Mouse (Mus musculus): ENCODE results near the gene Anxa6. TPM values are rescaled to one million over a fixed set of nuclear protein-coding genes. Genes with fewer than 3 reads are reported as not detected.
A peak's percentile ranks its signal among the peaks of the same experiment; 100 is the strongest.

Anxa6 gene
- polyA plus RNA-seq, 1 experiment from 2014 or later: 428 TPM

- no peak overlapping the region for H3K9ac ChIP-seq
- peaks cover 25% of the 10 kb centered on the region for H3K4me1 ChIP-seq
- H3K9me3 ChIP-seq: no peaks in the 10 kb centered on the region
- peaks cover 77% of the 10 kb centered on the region for H3K36me3 ChIP-seq
- WGBS: 71% methylated on average over 3 of the region's 3 CpGs
- H3K27ac ChIP-seq: no peak overlapping the region
- H3K27me3 ChIP-seq: no peaks in the 10 kb centered on the region
- ATAC-seq (ENCODE audit: borderline replicate concordance, extremely low read depth, low FRiP score, low TSS enrichment): no peak
- H3K4me2 ChIP-seq: no peak overlapping the region
- no peak overlapping the region for H3K4me3 ChIP-seq
These were observed 18.0 kb downstream of the Anxa6 start for GRCm38 (mm10) chr11:55015264-55015663.

- Histone ChIP-seq H3K27ac (no peak overlapping the region), H3K4me1 (peaks cover 15% of the 10 kb centered on the region), H3K4me3 (no peak overlapping the region), H3K9me3 (no peaks in the 10 kb centered on the region), H3K4me2 (no peak overlapping the region), H3K9ac (no peak overlapping the region), H3K36me3 (peaks cover 79% of the 10 kb centered on the region), H3K27me3 (no peaks in the 10 kb centered on the region)
- WGBS: 74% methylated on average over 6 of the region's 6 CpGs
- ATAC-seq (ENCODE audit: borderline replicate concordance, extremely low read depth, low FRiP score, low TSS enrichment): no peak
These were observed 19.4 kb downstream of the Anxa6 start for GRCm38 (mm10) chr11:55013802-55014201.

- no peaks in the 10 kb centered on the region for H3K27me3 ChIP-seq
- no peak overlapping the region for H3K4me2 ChIP-seq
- H3K27ac ChIP-seq: no peak overlapping the region
- H3K4me1 ChIP-seq: peaks cover 15% of the 10 kb centered on the region
- WGBS: 66% methylated on average over 5 of the region's 5 CpGs
- H3K36me3 ChIP-seq: peaks cover 79% of the 10 kb centered on the region
- no peak overlapping the region for H3K4me3 ChIP-seq
- no peaks in the 10 kb centered on the region for H3K9me3 ChIP-seq
- ATAC-seq (ENCODE audit: borderline replicate concordance, extremely low read depth, low FRiP score, low TSS enrichment): peak; percentile 67; the same call in 1 of the 2 replicates
- H3K9ac ChIP-seq: no peak overlapping the region
These were observed 20.4 kb downstream of the Anxa6 start for GRCm38 (mm10) chr11:55012551-55013521.

DNA sequence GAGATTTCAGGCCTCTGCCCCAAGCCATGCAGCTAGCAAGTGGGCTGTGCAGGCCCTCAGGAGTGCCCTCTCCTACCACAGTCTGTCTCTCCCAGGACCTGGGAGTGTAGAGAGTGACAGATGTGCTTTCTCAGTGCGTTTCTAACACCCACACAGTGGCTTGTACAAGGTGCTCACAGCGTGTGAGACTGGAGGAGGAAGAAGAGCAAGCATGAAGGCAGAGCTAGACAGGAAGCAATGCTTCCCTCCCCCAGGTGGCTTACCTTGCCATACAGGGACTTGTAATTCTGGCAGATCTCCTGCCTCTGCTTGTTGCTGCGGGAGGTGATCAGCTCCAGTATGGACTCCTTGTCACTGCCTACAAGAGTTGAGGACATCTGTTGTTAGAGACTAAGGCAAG lies 21.8 kb downstream of the Anxa6 start:
- H3K4me3 ChIP-seq: no peak overlapping the region
- no peak for ATAC-seq (ENCODE audit: borderline replicate concordance, extremely low read depth, low FRiP score, low TSS enrichment)
- H3K36me3 ChIP-seq: peaks cover 90% of the 10 kb centered on the region
- H3K9ac ChIP-seq: no peak overlapping the region
- peaks cover 13% of the 10 kb centered on the region for H3K4me1 ChIP-seq
- no peaks in the 10 kb centered on the region for H3K9me3 ChIP-seq
- WGBS: 80% methylated on average over 3 of the region's 3 CpGs
- no peaks in the 10 kb centered on the region for H3K27me3 ChIP-seq
- H3K4me2 ChIP-seq: no peak overlapping the region
- no peak overlapping the region for H3K27ac ChIP-seq

DNA sequence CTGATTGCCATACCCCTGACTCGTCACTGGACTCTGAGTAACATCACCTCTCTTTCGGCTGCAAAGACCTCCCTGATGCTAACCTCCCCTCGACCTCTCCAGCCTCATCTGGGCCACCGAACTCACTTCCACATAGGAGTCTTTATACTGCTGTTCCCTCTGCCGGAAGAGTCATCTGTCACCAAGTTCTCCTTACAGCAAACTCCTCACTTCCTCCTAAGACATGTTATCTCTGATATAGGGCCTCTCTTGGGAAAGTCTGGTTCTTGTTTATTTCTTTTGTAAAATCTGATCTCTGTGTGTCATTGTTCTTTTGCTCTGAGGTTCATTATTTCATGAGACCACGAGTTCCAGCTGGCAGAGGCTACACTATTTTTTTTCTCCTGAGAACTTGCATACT lies 25.0 kb downstream of the Anxa6 start:
- H3K4me3 ChIP-seq: no peak overlapping the region
- H3K9me3 ChIP-seq: no peaks in the 10 kb centered on the region
- no peak overlapping the region for H3K4me2 ChIP-seq
- H3K36me3 ChIP-seq: peaks cover 99% of the 10 kb centered on the region
- H3K27me3 ChIP-seq: no peaks in the 10 kb centered on the region
- H3K9ac ChIP-seq: no peak overlapping the region
- no peak for ATAC-seq (ENCODE audit: borderline replicate concordance, extremely low read depth, low FRiP score, low TSS enrichment)
- H3K27ac ChIP-seq: no peak overlapping the region
- peaks cover 3% of the 10 kb centered on the region; the same call in 1 of the 2 replicates for H3K4me1 ChIP-seq
- WGBS: 49% methylated on average over 6 of the region's 6 CpGs

DNA sequence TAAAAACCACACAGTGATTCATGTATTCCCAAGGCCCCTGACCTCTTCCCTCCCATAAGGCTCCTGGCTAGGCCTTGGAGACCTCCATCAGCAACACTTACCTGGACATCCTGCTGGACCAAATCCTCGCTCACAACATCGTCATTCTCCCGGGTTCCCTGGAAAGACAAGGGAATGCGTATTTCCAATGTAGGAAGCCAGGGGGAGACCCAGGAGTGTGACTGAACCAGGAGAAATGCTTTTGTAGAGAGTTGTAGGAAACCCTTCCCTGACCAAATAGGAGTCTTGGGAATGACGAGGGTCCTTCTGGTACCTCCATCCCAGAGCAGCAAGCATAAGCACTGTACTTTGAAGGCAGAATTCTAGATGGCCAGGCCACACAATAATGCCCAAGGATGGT lies 27.6 kb downstream of the Anxa6 start:
- no peak overlapping the region for H3K4me3 ChIP-seq
- no peak for ATAC-seq (ENCODE audit: borderline replicate concordance, extremely low read depth, low FRiP score, low TSS enrichment)
- H3K9ac ChIP-seq: no peak overlapping the region
- no peak overlapping the region for H3K4me2 ChIP-seq
- H3K4me1 ChIP-seq: no peaks in the 10 kb centered on the region
- H3K27ac ChIP-seq: no peak overlapping the region
- WGBS: 76% methylated on average over 5 of the region's 5 CpGs
- peaks cover 8% of the 10 kb centered on the region; the same call in 1 of the 2 replicates for H3K9me3 ChIP-seq
- peaks cover 96% of the 10 kb centered on the region for H3K36me3 ChIP-seq
- H3K27me3 ChIP-seq: no peaks in the 10 kb centered on the region

DNA sequence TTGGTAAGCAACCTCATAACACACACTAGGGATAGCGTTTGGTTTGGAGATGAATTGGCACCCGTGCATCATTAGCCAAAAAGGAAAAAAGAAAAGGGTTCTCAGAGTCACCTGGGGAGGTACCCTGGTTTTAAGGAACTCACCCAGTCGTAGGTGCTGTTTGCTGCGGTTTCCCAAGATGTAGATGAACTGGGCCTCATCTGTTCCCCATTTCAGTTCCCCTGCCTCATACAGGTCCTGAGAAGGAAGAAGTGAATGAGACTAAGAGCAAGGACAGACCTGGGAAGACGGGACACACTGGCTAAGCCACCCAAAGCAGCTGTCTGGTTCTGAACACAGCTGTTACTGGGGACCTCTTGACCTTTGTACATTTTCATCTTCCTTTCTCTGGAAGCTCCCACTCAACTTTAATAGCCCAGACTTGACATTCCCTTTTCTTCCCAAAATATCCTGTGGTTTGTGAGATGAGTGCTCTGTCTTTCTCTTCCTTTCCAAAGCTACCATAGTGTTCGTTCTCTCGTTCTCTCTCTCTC lies 28.2 kb downstream of the Anxa6 start:
- no peak for ATAC-seq (ENCODE audit: borderline replicate concordance, extremely low read depth, low FRiP score, low TSS enrichment)
- 75% methylated on average over 7 of the region's 7 CpGs for WGBS

GRCm38 (mm10) chr11:54998708-54999107 lies 34.5 kb downstream of the Anxa6 start:
- H3K27me3 ChIP-seq: no peaks in the 10 kb centered on the region
- ATAC-seq (ENCODE audit: borderline replicate concordance, extremely low read depth, low FRiP score, low TSS enrichment): no peak
- no peaks in the 10 kb centered on the region for H3K4me1 ChIP-seq
- 50% methylated on average over 2 of the region's 2 CpGs for WGBS
- H3K27ac ChIP-seq: no peak overlapping the region
- H3K9me3 ChIP-seq: peaks cover 9% of the 10 kb centered on the region; the same call in 1 of the 2 replicates
- no peak overlapping the region for H3K4me2 ChIP-seq
- peaks cover 87% of the 10 kb centered on the region for H3K36me3 ChIP-seq
- H3K9ac ChIP-seq: no peak overlapping the region
- H3K4me3 ChIP-seq: no peak overlapping the region

More for the DNA sequence above, 28.2 kb downstream of the Anxa6 start:
- Histone ChIP-seq H3K27ac (no peak overlapping the region), H3K9ac (no peak overlapping the region), H3K4me3 (no peak overlapping the region), H3K27me3 (no peaks in the 10 kb centered on the region), H3K4me1 (no peaks in the 10 kb centered on the region), H3K9me3 (peaks cover 9% of the 10 kb centered on the region; the same call in 1 of the 2 replicates), H3K4me2 (no peak overlapping the region), H3K36me3 (peaks cover 96% of the 10 kb centered on the region)

GRCm38 (mm10) chr11:54998284-54998683 lies 35.0 kb downstream of the Anxa6 start:
- H3K4me2 ChIP-seq: no peak overlapping the region
- no peaks in the 10 kb centered on the region for H3K4me1 ChIP-seq
- ATAC-seq (ENCODE audit: borderline replicate concordance, extremely low read depth, low FRiP score, low TSS enrichment): no peak
- H3K4me3 ChIP-seq: no peak overlapping the region
- peaks cover 87% of the 10 kb centered on the region for H3K36me3 ChIP-seq
- no peaks in the 10 kb centered on the region for H3K27me3 ChIP-seq
- no peak overlapping the region for H3K27ac ChIP-seq
- WGBS: 8% methylated on average over 12 of the region's 12 CpGs
- H3K9ac ChIP-seq: no peak overlapping the region
- peaks cover 9% of the 10 kb centered on the region; the same call in 1 of the 2 replicates for H3K9me3 ChIP-seq

- no peak for ATAC-seq (ENCODE audit: borderline replicate concordance, extremely low read depth, low FRiP score, low TSS enrichment)
- WGBS: 67% methylated on average over 7 of the region's 7 CpGs
- H3K9me3 ChIP-seq: peaks cover 5% of the 10 kb centered on the region; the same call in 1 of the 2 replicates
- H3K27me3 ChIP-seq: no peaks in the 10 kb centered on the region
- H3K36me3 ChIP-seq: peaks cover 88% of the 10 kb centered on the region
- no peak overlapping the region for H3K4me3 ChIP-seq
- no peak overlapping the region for H3K9ac ChIP-seq
- no peak overlapping the region for H3K4me2 ChIP-seq
- H3K27ac ChIP-seq: no peak overlapping the region
- H3K4me1 ChIP-seq: no peaks in the 10 kb centered on the region
These were observed 37.1 kb downstream of the Anxa6 start for GRCm38 (mm10) chr11:54996176-54996575.

DNA sequence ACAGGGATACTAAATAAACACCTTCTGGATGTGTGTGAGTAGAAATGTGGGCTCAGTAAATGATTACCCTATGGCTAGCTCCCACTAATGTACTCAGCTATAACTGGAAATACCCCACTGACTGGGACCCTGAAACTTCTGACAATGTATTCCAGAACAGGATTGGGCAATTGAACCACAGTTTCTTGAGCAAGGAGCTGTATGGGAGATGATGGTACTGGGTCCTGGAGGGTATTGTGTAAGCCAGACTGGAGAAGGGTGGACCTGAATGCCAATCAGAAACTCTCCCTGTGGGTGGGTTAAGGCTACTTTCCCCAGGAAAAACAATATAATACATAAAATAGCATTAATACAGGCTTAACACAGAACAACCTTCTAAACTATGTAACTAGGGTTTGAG lies 43.3 kb downstream of the Anxa6 start:
- no peak overlapping the region for H3K27ac ChIP-seq
- H3K9me3 ChIP-seq: no peaks in the 10 kb centered on the region
- ATAC-seq (ENCODE audit: borderline replicate concordance, extremely low read depth, low FRiP score, low TSS enrichment): no peak
- peaks cover 95% of the 10 kb centered on the region for H3K36me3 ChIP-seq
- no peaks in the 10 kb centered on the region for H3K4me1 ChIP-seq
- H3K4me2 ChIP-seq: no peak overlapping the region
- H3K4me3 ChIP-seq: no peak overlapping the region
- no peak overlapping the region for H3K9ac ChIP-seq
- no peaks in the 10 kb centered on the region for H3K27me3 ChIP-seq

DNA sequence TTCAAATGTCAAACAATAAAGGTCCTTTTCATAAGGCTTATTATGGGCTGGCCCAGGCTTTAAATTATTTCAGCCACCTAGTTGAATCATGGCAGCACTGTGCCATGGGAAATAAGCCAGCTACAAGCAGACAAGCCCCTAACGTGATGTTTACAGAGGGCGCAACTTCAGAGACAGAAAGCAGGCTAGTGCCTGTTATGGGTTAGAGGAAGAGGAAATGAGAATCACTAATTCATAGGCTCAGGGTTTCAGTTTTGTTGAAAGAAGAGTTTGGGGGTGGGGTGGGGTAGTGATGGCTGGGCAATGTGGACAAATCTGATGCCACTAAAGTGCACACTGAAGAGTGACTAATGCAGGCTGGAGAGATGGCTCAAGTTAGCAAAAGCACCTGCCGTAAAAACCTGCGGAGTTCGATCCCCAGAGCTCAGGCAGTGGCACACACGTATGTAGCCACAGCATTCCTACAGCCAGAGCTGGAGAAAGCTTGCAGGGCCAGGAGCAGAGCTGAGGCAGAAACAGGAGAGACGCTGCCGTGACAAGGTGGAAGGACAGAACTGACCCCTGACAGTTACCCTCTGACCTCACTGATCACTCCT lies 44.4 kb downstream of the Anxa6 start:
- no peaks in the 10 kb centered on the region for H3K27me3 ChIP-seq
- H3K4me1 ChIP-seq: no peaks in the 10 kb centered on the region
- peaks cover 95% of the 10 kb centered on the region for H3K36me3 ChIP-seq
- no peak overlapping the region for H3K27ac ChIP-seq
- H3K9ac ChIP-seq: no peak overlapping the region
- 71% methylated on average over 8 of the region's 8 CpGs for WGBS
- no peaks in the 10 kb centered on the region for H3K9me3 ChIP-seq
- no peak for ATAC-seq (ENCODE audit: borderline replicate concordance, extremely low read depth, low FRiP score, low TSS enrichment)
- no peak overlapping the region for H3K4me2 ChIP-seq
- no peak overlapping the region for H3K4me3 ChIP-seq

Measured in lung, embryonic 15.5 days (tissue).